Mouse (Mus musculus) forebrain, embryonic 15.5 days (tissue): Measurements from ENCODE around the gene Bag5. TPM values are rescaled to one million over a fixed set of nuclear protein-coding genes. Genes with fewer than 3 reads are reported as not detected.

Experiments used
- ATAC-seq: fragments of 200-750 bp; cut with Nextera tagmentation; replicated peaks from 2 replicates; pipeline ENCODE4 v1.8.0; 2017; ENCODE audit warnings: mild to moderate bottlenecking, moderate TSS enrichment, moderate library complexity
- H3K27ac ChIP-seq: fragments of 300-500 bp; sonication (generic); replicated peaks from 2 replicates; pipeline ENCODE4 v1.5.1; 2015; ENCODE audit warnings: mild to moderate bottlenecking, inconsistent platforms
- H3K27me3 ChIP-seq: fragments of 300-500 bp; sonication (generic); 2 replicates; pipeline ENCODE4 v1.6.1; 2015; ENCODE audit warnings: inconsistent platforms
- H3K36me3 ChIP-seq: fragments of 300-500 bp; sonication (generic); 2 replicates; pipeline ENCODE4 v1.6.1; 2015; ENCODE audit warnings: mild to moderate bottlenecking, inconsistent platforms
- H3K4me1 ChIP-seq: fragments of 300-500 bp; sonication (generic); 2 replicates; pipeline ENCODE4 v1.6.1; 2015; ENCODE audit warnings: inconsistent platforms
- H3K4me2 ChIP-seq: fragments of 300-500 bp; sonication (generic); replicated peaks from 2 replicates; pipeline ENCODE4 v1.6.1; 2015; ENCODE audit warnings: mild to moderate bottlenecking, inconsistent platforms
- H3K4me3 ChIP-seq: fragments of 300-500 bp; sonication (generic); 2 replicates; pipeline ENCODE4 v1.5.1; 2015; ENCODE audit warnings: mild to moderate bottlenecking, inconsistent platforms
- H3K9ac ChIP-seq: fragments of 300-500 bp; sonication (generic); replicated peaks from 2 replicates; pipeline ENCODE4 v1.6.1; 2015; ENCODE audit warnings: mild to moderate bottlenecking, inconsistent platforms
- H3K9me3 ChIP-seq: fragments of 300-500 bp; sonication (generic); 2 replicates; pipeline ENCODE4 v1.6.1; 2016; ENCODE audit warnings: inconsistent platforms
- WGBS: fragments of 180-500 bp; shearing (Covaris S2); methylation state at CpG from one replicate; pipeline ENCODE4 v1.1.7; 2015; ENCODE audit warnings: mixed read lengths; 5-methylcytosine and 5-hydroxymethylcytosine counted together
- polyA plus RNA-seq: library from polyadenylated mRNA; unstranded; fragments of >200 nt; fragmentation: Nextera tagmentation; extraction: Ambion mirVana; gene quantifications from 2 replicates; pipeline ENCODE4 v1.2.1, GENCODE M21; 2015

Bag5 gene
- polyA plus RNA-seq, 1 experiment from 2014 or later = 69.1 TPM

- Histone ChIP-seq H3K27ac (peak overlapping the region; percentile 82), H3K27me3 (no peaks in the 10 kb centered on the region), H3K9me3 (no peaks in the 10 kb centered on the region), H3K36me3 (no peaks in the 10 kb centered on the region), H3K9ac (peak overlapping the region; percentile 1; the same call in 1 of the 2 replicates), H3K4me3 (no peak overlapping the region), H3K4me1 (peaks cover 54% of the 10 kb centered on the region), H3K4me2 (peak overlapping the region; percentile 22)
- ATAC-seq = peak; percentile 26
- under 1% methylated on average over 12 of the region's 12 CpGs for WGBS
These were observed 18.7 kb downstream of the Bag5 start for GRCm38 (mm10) chr12:111694271-111694781.

GRCm38 (mm10) chr12:111693341-111694270, 19.5 kb downstream of the Bag5 start:
- Histone ChIP-seq H3K4me2 (peak overlapping the region; percentile 22), H3K36me3 (no peaks in the 10 kb centered on the region), H3K27me3 (no peaks in the 10 kb centered on the region), H3K9me3 (no peaks in the 10 kb centered on the region), H3K9ac (peak overlapping the region; percentile 1; the same call in 1 of the 2 replicates), H3K27ac (peak overlapping the region; percentile 82), H3K4me3 (no peak overlapping the region), H3K4me1 (peaks cover 54% of the 10 kb centered on the region)
- 4% methylated on average over 18 of the region's 18 CpGs for WGBS
- peak; percentile 89 for ATAC-seq

GRCm38 (mm10) chr12:111692899-111693298, 20.2 kb downstream of the Bag5 start:
- no peaks in the 10 kb centered on the region for H3K27me3 ChIP-seq
- no peak overlapping the region for H3K4me2 ChIP-seq
- no peak for ATAC-seq
- no peak overlapping the region for H3K9ac ChIP-seq
- whole genome bisulfite sequencing = 58% methylated on average over 5 of the region's 5 CpGs
- no peaks in the 10 kb centered on the region for H3K36me3 ChIP-seq
- H3K27ac ChIP-seq = peak overlapping the region; percentile 82
- H3K9me3 ChIP-seq = no peaks in the 10 kb centered on the region
- H3K4me3 ChIP-seq = no peak overlapping the region
- H3K4me1 ChIP-seq = peaks cover 57% of the 10 kb centered on the region

GRCm38 (mm10) chr12:111691346-111691872, 21.6 kb downstream of the Bag5 start:
- Histone ChIP-seq H3K27ac (peak overlapping the region; percentile 82), H3K4me3 (no peak overlapping the region), H3K36me3 (no peaks in the 10 kb centered on the region), H3K27me3 (no peaks in the 10 kb centered on the region), H3K9me3 (no peaks in the 10 kb centered on the region), H3K9ac (no peak overlapping the region), H3K4me1 (peaks cover 72% of the 10 kb centered on the region), H3K4me2 (no peak overlapping the region)
- 11% methylated on average over 5 of the region's 5 CpGs for WGBS
- no peak for ATAC-seq

- peaks cover 54% of the 10 kb centered on the region for H3K4me1 ChIP-seq
- H3K9ac ChIP-seq = no peak overlapping the region
- ATAC-seq = no peak
- 80% methylated on average over 11 of the region's 11 CpGs for WGBS
- H3K27me3 ChIP-seq = no peaks in the 10 kb centered on the region
- H3K4me2 ChIP-seq = no peak overlapping the region
- H3K36me3 ChIP-seq = 0 out of 2 replicates have a peak, but pooled peaks cover under 1% of the 10 kb centered on the region
- no peak overlapping the region for H3K27ac ChIP-seq
- no peak overlapping the region for H3K4me3 ChIP-seq
- no peaks in the 10 kb centered on the region for H3K9me3 ChIP-seq
These were observed 23.6 kb downstream of the Bag5 start for GRCm38 (mm10) chr12:111689426-111689825.

GRCm38 (mm10) chr12:111688069-111688428, 25.0 kb downstream of the Bag5 start:
- 33% methylated on average over 2 of the region's 2 CpGs for WGBS
- Histone ChIP-seq H3K27ac (peak overlapping the region; percentile 85), H3K9me3 (no peaks in the 10 kb centered on the region), H3K9ac (no peak overlapping the region), H3K27me3 (no peaks in the 10 kb centered on the region), H3K4me1 (peaks cover 40% of the 10 kb centered on the region), H3K36me3 (0 out of 2 replicates have a peak, but pooled peaks cover 3% of the 10 kb centered on the region), H3K4me2 (no peak overlapping the region), H3K4me3 (no peak overlapping the region)
- ATAC-seq = no peak

GRCm38 (mm10) chr12:111687350-111688068, 25.5 kb downstream of the Bag5 start:
- WGBS = 4% methylated on average over 14 of the region's 14 CpGs
- Histone ChIP-seq H3K4me3 (no peak overlapping the region), H3K4me1 (peaks cover 35% of the 10 kb centered on the region), H3K4me2 (no peak overlapping the region), H3K36me3 (0 out of 2 replicates have a peak, but pooled peaks cover 3% of the 10 kb centered on the region), H3K27ac (peak overlapping the region; percentile 85), H3K9me3 (no peaks in the 10 kb centered on the region), H3K9ac (0 out of 2 replicates have a peak overlapping the region, but pooled peaks have one; percentile 5), H3K27me3 (no peaks in the 10 kb centered on the region)
- ATAC-seq = peak; percentile 73

- H3K9me3 ChIP-seq = no peaks in the 10 kb centered on the region
These were observed 26.7 kb downstream of the Bag5 start for GRCm38 (mm10) chr12:111686390-111686789.

GRCm38 (mm10) chr12:111682806-111683205, 30.3 kb downstream of the Bag5 start:
- no peaks in the 10 kb centered on the region for H3K9me3 ChIP-seq
- H3K27me3 ChIP-seq = no peaks in the 10 kb centered on the region
- no peak for ATAC-seq
- H3K9ac ChIP-seq = no peak overlapping the region
- 70% methylated on average over 5 of the region's 5 CpGs for WGBS
- H3K4me1 ChIP-seq = peaks cover 29% of the 10 kb centered on the region
- H3K36me3 ChIP-seq = 0 out of 2 replicates have a peak, but pooled peaks cover 3% of the 10 kb centered on the region
- no peak overlapping the region for H3K4me3 ChIP-seq
- H3K4me2 ChIP-seq = no peak overlapping the region
- no peak overlapping the region for H3K27ac ChIP-seq

More at GRCm38 (mm10) chr12:111686390-111686789, 26.7 kb downstream of the Bag5 start:
- ATAC-seq = no peak
- Histone ChIP-seq H3K27me3 (no peaks in the 10 kb centered on the region), H3K4me3 (no peak overlapping the region), H3K4me1 (peaks cover 24% of the 10 kb centered on the region), H3K36me3 (0 out of 2 replicates have a peak, but pooled peaks cover 3% of the 10 kb centered on the region), H3K9ac (no peak overlapping the region), H3K27ac (peak overlapping the region; percentile 85), H3K4me2 (no peak overlapping the region)
- WGBS = 93% methylated on average over 4 of the region's 4 CpGs

- no peak overlapping the region for H3K4me3 ChIP-seq
- peaks cover 28% of the 10 kb centered on the region for H3K4me1 ChIP-seq
- 0 out of 2 replicates have a peak, but pooled peaks cover 3% of the 10 kb centered on the region for H3K36me3 ChIP-seq
- WGBS = 88% methylated on average over 5 of the region's 5 CpGs
- H3K9me3 ChIP-seq = no peaks in the 10 kb centered on the region
- no peak overlapping the region for H3K4me2 ChIP-seq
- ATAC-seq = no peak
- no peaks in the 10 kb centered on the region for H3K27me3 ChIP-seq
- no peak overlapping the region for H3K9ac ChIP-seq
- H3K27ac ChIP-seq = no peak overlapping the region
These were observed 31.1 kb downstream of the Bag5 start for GRCm38 (mm10) chr12:111682003-111682402.

- Histone ChIP-seq H3K4me2 (no peak overlapping the region), H3K9ac (no peak overlapping the region), H3K27me3 (no peaks in the 10 kb centered on the region), H3K4me1 (peaks cover 23% of the 10 kb centered on the region), H3K4me3 (no peak overlapping the region), H3K36me3 (0 out of 2 replicates have a peak, but pooled peaks cover 3% of the 10 kb centered on the region), H3K9me3 (no peaks in the 10 kb centered on the region), H3K27ac (no peak overlapping the region)
- no peak for ATAC-seq
- WGBS = 83% methylated on average over 8 of the region's 8 CpGs
These were observed 31.8 kb downstream of the Bag5 start for GRCm38 (mm10) chr12:111681305-111681704.
